Mouse (Mus musculus): Measurements from ENCODE around the gene Cer1.

- TF ChIP-seq MAX (IDR thresholded peaks at IDR 0.05) (no peak), CTCF (IDR thresholded peaks at IDR 0.05; ENCODE audit: control insufficient read depth, insufficient read depth, insufficient read length) (no peak), USF1 (IDR thresholded peaks at IDR 0.05; ENCODE audit: low read depth) (no peak), MYOG (IDR thresholded peaks at IDR 0.05; ENCODE audit: control insufficient read depth, extremely low read depth, insufficient read length) (no peak), MYOD1 (IDR thresholded peaks at IDR 0.05; ENCODE audit: control insufficient read depth, insufficient read length, low read depth) (no peak)
Measured at GRCm38 (mm10) chr4:82891049-82891448, 6.1 kb upstream of the Cer1 start.
